Mouse (Mus musculus): ENCODE measurements around the gene Cenpt.
"Not testable (repeated sequence)": the region's sequence is repeated elsewhere in the genome, so short reads cannot be mapped to it uniquely, and the experiment has no call there.

The Cenpt gene

DNA sequence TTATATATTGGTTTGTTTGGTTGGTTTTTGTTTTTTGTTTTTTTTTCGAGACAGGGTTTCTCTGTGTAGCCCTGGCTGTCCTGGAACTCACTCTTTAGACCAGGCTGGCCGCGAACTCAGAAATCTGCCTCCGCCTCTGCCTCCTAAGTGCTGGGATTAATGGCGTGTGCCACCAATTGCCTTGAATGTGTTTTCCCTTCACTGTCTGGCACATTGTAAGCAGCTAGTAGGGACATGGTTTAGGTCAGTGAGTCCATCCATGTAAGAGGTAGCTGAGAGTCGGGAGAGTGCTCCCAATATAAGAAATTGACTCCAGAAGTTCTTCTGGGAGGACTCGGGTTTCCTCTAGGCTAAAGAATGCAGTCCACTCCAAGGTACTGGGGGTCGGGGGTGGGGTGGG is 1.2 kb upstream of the Cenpt start:
- DNase-seq: no peak

DNA sequence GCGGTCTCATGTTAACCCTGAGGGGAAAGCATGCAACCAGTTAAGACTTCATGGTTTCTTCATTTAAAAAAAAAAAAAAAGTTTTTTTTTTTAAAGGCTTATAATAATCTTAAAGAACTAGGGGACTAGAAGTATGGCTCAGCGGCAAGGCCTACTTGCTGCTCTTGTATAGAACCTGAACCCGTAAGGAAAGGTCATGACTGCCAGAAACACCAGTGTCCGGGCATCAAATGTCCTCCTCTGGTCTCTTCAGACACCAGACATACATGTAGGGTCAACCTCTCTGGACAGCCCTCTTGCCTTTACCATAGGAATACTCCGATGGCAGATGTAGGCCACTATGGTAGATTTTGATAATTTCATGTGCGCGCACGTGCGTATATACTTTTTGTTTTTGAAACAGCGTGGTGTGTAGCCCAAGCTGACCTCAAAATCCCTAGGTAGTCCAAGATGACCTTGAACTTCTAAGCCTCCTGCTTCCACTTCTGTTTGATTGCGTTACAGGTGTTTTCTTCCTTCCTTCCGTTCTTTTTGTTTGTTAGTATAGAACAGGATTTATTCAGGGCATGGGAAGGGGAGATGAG is 840 bp downstream of the Cenpt start:
- DNase-seq: no peak

DNA sequence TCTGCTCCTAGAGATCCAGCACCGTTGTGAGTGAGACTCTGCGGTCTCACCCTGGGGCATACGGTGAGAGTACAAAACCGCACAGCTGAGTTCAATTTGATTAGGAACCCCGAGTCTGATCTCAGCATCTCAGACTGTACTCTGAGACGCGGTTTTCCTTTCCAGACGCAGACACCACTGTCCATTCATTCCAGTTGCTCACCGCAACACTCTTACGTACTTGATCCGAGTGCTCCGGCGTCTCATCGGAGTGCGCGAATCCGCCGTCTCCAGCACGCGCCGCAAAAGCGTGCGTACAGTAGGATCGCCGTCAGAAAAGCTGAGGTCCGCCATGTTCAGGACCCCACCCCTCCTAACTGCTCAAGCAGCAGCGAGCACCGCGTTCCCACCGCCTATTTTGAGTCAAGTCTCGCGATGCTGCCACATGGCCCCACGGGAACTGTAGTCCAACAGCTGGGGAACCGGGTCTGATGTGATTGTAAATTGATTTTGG is 1.4 kb downstream of the Cenpt start:
- DNase-seq: peak; percentile 92

DNA sequence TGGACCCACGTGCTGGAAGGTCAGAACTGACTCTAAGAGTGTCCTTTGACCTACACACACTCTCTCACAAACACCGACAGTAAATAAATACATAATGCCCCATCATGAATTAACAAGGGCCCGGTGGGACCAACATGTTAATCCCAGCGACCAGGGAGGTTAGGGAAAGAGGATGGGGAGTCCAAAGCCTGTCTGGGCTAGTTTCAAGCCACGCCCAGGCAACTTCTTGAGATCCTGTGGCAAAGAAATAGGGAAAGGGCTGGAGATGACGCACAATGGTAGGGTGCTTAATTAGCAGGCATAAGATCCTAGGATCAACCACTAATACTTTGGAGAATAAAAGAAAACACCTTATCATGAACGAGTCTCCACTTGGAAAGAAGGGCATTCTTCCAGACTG is 2.5 kb downstream of the Cenpt start:
- no peak for DNase-seq

DNA sequence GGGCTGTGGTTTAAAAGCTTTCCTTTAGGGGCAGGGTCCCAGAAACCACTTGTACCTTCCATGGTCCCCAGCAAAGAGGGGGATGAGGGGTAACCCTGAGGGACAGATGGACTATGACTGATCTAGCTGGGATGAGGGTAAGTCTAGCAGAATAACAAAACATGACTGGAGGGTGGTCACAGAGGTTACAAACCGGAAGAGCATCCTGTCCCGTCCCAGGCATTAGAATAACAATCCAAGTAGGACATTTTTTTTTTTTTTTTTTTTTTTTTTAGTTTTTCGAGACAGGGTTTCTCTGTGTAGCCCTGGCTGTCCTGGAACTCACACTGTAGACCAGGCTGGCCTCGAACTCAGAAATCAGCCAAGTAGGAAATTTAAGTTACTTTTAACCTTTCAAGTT is 3.1 kb downstream of the Cenpt start:
- DNase-seq: no peak

DNA sequence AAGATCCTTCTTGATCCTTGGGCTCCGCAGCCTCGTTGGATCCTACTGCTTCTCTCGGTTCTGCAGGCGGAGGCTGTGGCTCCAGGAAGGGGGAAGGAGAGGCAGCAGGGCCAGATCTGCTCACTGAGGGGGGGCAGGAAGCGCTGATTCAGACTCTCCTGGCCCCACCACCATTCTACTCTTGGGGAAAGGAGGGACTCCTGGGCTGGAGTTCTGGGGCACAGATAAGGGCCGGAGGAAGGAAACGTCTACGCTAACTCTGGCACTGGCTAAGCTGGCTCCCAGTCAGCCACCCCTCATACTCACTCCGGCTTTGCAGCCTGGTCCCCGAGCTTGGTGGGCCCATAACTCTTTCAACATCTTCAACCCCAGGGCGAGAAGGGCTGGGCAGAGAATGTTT is 6.4 kb downstream of the Cenpt start:
- DNase-seq: no peak

DNA sequence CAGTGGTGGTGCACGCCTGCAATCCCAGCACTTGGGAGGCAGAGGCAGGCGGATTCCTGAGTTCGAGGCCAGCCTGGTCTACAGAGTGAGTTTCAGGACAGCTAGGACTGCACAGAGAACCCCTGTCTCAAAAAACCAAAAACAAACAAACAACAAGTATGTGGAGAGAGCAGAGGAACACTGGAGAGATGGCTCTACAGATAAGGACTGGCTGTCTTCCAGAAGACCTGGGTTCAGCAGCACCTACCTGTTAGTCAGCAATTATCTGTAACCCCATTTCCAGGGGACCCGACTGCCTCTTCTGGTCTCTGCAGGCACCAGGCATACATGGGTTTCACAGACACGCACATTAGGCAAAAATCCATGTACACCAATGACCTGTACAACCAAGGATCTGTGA is 13.9 kb downstream of the Cenpt start:
- DNase-seq: no peak

DNA sequence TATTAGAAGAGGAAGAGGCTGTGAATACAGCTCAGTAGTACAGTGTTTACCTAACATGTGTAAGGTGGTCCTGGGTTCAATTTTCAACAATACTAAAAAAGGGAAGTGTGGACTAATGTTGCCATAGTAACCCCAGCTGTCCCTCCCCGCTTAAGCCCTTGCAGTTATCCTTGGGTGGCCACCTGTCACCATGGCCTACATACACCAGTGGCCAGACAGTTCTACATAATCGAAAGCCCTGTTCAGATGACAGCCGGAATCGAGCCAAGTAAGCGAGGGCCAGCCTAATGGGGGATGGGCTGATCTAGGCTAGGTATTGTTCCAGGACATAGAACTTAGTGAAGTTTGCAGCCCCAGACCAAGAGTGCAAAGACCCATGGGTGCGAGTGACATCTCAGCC is 16.1 kb downstream of the Cenpt start:
- DNase-seq: no peak

DNA sequence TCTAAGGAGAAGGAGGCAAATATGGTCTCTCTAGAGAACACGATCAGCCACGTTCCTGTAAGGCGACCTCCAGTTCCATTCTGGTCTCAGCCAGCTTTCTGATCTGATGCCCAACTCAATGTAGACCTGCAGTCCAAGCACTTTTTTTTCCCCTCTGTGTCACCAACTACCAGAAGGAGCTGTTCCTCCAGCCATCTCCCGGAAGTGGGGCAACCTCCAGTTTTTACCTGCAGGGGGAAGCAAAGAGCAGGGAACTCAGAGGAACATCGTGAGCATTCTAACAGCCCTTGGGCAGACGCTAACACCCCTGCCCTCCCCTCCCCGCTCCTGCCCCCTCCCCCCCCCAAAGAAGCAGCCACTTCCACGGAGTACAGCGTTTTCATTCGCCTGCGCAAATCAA is 17.8 kb downstream of the Cenpt start:
- peak; percentile 89 for DNase-seq

DNA sequence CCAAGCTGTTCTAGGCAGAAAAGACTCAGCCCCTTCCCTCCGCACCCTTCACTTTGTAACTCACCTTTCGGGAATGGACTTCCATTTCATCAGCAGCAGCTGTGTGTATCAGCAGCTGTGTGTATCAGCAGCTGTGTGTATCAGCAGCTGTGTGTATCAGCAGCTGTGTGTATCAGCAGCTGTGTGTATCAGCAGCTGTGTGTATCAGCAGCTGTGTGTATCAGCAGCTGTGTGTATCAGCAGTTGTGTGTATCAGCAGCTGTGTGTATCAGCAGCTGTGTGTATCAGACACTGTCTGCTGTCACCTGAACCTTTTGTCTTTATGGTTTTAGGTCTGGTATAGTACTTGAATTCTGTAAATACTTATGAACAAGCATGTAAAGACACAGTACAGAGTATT is 19.3 kb downstream of the Cenpt start:
- not testable (repeated sequence) for DNase-seq

DNA sequence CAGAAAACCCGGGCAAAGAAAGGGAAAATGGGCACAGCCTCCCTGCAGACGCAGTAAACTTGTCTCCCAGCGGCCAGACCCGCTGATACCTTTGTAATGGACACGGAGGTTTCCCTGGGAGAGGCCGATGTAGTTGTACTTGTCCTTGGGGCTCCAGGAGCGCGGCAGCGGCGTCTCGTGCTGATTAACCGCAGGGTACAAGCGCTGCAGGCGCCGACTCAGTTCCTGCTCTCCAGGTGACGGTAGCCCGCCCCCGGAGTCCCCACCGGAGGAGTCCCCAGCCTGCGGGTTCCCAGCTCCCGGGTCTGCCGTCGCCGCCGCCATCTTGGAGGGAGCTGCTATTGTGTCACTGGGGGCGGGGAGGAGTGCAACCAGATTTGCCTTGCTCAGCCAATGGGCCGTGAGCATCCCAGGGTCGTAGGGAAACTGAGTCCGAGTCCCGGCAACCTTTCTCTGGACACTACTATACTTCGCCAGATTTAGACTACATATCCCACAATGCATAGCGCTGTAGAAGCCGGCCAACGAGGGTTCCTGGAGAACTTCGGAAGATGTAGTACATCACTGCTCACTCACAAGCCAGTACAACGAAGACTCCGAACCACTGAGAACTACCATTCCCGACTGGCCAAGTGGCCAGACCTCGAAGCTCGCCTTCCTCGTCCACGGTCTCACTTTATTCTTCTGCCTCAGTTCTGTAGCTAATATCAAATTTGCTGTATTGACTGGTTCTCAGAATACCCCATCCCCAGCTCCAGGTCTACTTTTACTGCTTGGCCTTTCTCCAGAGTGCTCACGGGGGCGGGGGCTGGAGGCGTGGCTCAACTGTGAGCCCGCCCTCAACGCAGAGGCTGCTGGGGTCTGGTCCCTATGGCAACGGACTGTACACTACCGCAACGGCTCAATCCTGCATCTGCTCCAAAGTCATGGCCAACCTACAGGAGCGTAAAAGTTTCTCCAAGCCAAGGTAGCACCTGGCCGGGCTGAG is 25.9 kb downstream of the Cenpt start, which contains the start of the genes Ranbp10 and Tsnaxip1:
Gene Ranbp10 (minus strand): TSS at position 490 of the 988 bp plus-strand sequence.
Gene Tsnaxip1 (plus strand): TSS at position 871 of the 988 bp plus-strand sequence.
- DNase-seq: peak; percentile 97

DNA sequence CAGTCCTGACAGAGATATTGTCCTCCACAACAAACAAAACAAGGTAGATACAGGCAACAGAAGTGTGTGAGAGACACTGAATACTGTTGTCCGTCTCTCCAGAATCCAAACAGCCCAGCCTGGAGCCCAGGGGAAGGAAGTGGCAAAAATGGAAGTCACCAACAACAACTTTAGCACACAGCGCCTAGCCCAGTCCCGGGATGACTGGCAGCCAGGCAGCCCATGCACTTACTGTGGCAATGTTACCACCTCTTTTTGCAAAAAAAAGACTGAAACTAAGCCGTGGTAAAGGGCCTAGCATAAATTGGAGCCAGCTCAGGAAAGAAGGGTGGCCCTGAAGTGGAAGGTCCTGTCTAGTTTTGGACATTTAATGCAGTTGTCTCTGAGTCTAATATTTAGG is 26.7 kb downstream of the Cenpt start:
- DNase-seq: peak; percentile 55

DNA sequence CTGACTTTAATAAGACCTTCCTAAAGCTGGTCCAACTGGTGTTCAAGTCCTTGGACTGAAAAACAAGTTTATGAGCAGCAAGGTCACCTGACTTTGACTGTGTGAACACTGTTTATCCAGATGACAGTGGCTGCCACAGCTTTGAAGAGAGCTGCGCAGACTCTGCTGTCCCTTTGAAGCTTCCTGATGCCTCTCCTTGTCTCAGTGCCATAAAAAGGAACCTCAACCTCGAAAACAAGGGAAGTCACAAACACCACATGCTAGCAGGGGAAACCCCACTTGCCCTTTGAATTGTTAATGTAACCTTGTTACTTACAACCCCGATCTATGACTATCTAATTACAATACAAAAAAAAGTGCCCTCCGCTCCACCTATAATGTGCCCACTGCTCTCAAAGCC is 27.6 kb downstream of the Cenpt start:
- DNase-seq: peak; percentile 44

DNA sequence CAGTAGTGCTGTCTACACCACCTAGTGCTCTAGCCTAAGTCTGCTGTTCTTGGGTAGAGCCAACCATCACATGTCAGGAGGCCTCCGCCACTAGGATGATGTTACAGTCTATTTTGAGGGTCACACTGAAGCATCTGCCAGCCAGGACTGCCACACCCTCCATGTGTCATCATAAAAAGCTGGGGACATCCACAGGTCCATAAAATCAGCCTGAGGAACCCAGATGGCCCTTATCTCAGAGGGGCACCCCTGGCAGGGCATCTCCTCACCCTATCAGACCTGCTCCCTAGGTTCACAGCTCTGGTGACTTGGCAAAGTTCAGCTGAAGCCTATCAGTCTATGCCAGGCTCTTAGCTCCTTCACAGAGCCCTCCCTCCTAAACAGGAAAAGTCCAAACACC is 32.2 kb downstream of the Cenpt start:
- DNase-seq: peak; percentile 92

DNA sequence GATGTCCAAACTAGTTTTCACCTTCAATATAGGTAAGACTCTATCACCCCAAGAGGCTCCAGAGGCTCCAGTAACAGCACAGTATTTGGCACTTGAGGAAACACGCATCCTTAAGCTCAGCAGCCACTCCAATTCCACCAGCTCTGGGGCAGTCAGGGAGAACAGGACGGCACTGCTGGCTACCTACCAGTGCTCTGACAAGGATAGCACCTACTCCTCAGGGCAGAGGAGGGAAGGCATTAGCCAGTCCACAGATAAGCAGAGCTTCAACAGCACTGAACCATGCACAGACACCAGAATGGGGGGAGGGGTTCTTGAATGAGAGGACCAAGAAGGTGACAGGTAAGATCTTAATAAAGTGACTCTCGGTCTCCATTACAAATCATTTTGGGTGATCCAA is 33.4 kb downstream of the Cenpt start:
- DNase-seq: peak; percentile 75

DNA sequence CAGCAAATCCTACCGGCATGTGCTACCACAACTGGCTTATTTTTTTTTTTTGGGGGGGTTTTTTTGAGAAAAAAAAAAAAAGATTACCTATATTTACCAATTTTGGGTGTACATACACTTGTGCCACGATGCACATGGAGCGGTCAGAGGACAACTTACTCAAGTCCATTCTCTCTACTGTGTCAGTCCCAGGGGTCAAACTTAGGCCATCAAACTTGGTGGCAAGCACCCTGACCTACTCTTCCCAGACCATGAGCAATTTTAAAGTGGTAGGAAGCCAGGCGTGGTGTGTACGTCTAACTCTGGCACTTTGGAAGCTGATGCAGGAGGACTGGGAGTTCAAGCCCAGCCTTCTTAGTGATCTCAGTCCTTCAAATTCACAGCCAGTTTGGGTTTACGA is 39.8 kb downstream of the Cenpt start:
- no peak for DNase-seq

DNA sequence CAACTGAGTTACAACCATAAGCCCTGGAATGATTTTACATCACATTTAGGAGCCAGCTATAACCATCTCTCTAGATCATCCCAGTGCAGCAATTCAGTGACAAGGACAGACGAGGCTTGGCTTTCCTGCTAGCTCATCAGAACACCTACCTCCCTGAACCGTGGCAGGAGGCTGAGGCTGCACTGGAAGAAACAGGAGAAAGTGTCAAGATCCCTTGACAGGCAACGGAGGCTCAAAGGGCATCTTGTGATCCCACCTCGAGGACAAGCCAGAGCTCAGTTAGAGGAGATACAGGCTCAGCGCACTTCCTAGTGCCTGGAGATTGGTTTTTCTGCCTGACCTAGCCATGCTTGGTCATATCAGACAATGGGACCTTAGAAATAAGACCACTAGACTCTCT is 40.6 kb downstream of the Cenpt start:
- DNase-seq: no peak

DNA sequence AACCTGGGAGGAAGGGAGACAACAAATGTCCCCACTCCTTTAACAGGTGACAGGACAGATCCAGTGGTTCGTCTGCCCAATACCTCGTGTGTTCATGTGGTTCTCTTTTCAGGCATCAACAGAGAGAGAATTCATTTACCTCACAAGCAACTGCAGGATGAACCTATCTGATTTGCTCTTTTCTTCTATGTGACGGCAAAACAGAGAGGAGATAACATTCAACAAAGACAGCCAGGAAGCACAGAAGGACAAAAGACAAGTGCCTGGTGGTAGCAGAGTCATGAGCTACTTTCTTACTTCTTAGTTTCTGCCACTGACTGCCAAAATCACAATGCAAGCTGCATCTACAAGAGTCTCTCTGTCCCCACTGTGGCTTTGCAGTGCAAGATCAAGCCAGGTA is 41.5 kb downstream of the Cenpt start:
- DNase-seq: no peak

DNA sequence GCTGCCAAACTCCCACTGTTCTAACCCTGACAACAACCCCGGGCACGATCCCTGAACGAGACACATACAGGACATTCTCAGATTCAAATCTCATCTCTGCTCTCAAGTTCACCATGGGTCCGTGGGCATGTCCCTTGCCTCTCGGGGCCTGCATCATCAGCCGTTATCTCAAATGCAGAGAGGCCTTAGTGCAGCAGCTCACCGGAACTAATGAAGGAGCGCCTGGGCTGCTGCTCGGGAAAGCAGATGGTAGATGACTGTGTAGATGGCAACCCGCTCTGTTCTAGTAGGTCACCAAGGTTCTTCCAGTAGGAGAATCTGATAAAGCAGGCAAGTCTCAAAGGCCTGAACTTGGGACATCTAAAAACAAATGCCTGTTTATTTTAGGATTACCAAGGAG is 42.0 kb downstream of the Cenpt start:
- DNase-seq: peak; percentile 62

DNA sequence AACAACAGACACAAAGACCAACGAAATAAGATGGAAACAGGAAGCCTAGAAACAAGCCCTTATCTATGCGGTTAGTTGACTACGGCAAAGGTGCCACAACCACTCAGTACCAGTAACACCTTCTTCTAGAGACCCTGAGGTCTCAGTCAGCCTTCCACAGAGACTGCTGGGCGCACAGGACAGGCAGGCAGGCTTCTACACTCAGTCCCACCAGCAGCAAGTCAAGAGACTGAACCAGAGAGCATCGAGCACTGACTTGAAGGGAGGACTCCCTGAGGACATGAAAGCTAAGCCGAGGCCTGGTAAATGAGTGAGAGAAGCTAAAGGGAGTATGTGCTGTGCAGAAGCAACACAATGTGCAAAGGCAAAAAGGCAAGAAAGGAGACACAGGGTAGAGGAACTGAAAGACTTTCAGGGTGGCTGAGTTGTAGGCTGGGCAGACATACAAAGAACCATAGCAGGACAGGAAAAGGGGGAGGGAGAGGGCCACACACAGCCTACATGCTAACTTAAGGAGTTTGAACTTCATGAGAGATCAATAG is 42.8 kb downstream of the Cenpt start:
- no peak for DNase-seq

DNA sequence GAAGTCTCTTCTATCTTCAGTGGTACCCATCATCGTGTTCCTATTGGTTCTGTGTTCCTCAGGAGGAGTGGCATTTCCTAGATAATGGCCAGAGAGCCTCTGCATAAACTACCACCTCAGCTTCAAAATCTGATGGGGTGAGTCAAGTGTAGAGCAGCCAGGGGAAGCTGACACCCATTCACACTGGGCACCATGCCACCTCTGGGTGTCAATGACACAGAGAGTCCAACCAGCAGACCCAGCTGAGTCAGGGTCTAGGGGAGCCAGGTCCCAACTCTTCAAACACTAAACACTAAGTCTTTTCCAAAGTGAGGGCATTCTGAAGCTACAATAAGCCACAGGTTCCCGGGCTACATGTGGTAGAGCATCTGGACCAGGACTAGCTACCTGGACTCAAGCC is 44.6 kb downstream of the Cenpt start:
- no peak for DNase-seq

DNA sequence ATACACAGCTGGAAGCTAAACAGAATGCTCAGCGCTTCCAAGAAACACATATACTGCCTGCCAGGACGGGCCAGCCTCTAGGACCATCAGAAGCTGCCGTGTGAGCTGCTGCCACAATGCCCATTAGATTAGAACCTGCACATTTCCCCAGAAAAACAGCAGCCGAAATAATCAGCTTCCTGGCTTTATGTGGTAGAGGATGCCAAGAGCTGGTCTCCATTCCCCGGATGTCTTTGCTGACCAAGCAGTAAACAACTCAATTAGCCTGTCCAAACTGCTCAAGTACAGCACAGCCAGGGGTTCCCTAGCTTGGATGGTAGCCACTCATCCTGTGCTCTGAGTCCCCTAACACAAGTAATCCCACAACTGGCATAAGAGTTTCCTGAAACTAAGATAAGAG is 45.3 kb downstream of the Cenpt start:
- no peak for DNase-seq

DNA sequence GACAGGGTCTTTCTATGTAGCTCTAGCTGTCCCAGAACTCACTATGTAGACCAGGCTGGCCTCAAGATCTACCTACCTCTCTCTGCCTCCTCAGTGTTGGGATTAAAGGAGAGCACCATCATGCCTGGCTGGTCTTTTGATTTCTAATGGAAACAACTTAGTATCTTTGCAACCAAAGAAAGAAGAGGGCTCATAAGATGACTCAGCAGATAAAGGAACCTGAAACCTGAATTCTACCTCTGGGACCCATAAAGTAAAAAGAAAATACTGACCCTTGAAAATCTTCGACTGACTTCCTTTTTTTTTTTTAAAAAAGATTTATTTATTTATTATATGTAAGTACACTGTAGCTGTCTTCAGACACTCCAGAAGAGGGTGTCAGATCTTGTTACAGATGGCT is 47.1 kb downstream of the Cenpt start:
- DNase-seq: no peak

DNA sequence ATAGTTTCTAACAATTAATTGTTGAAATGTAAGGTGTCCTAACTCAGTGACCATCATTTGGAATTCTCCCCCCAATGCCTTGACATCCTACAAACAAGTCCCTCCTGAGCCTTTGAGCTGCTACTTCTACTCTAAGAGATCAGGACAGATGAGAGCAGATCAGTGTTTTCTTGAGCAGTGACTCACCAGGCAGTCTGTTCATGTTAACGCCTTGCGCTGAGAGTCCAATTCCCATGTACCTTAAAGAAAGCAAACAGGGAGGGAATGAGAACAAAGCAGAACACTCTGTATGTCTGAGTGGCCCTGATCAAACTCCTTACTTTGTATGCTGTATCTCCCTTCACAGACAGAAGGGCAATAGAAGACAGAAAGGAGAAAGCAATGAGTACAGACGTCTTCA is 47.7 kb downstream of the Cenpt start:
- no peak for DNase-seq
